Mouse (Mus musculus): ENCODE measurements around the gene Ddx39. TPM values are rescaled to one million over a fixed set of nuclear protein-coding genes. Genes with fewer than 3 reads are reported as not detected.
A peak's percentile ranks its signal among the peaks of the same experiment; 100 is the strongest.

Gene Ddx39
- total and polyA plus RNA-seq, 3 experiments, result 272 to 304 (median 279) TPM

GRCm38 (mm10) chr8:83729009-83729807 is 14.2 kb downstream of the Ddx39 start:
- H3K36me3 ChIP-seq (ENCODE audit: control insufficient read depth in 1 of 2, insufficient read depth in 2 of 2, low read length in 2 of 2), result peaks cover 0 to 14% of the 10 kb centered on the region in 2 experiments; a peak in 2 of 4 replicates
- no peaks in the 10 kb centered on the region for H3K79me2 ChIP-seq (ENCODE audit: control insufficient read depth, insufficient read depth, low read length, poor library complexity)
- no peak overlapping the region for H3K27ac ChIP-seq (ENCODE audit: control insufficient read depth, low read depth, low read length)
- peak; percentile 55 for TF ChIP-seq SMC3 (IDR thresholded peaks at IDR 0.05; ENCODE audit: low read depth, low read length)
- peak; percentile 51 to 54 (median 52) for TF ChIP-seq CTCF (IDR thresholded peaks at IDR 0.05 in 2 of 3, conservative IDR thresholded peaks at IDR 0.05 in 1 of 3; ENCODE audit: control insufficient read depth in 1 of 3, insufficient read depth in 1 of 3, low read depth in 2 of 3, low read length in 3 of 3, poor library complexity in 1 of 3, severe bottlenecking in 1 of 3)
- no peak for TF ChIP-seq E2F4 (IDR thresholded peaks at IDR 0.05; ENCODE audit: borderline replicate concordance, low read depth, low read length)
- H3K9me3 ChIP-seq (replicated peaks; ENCODE audit: insufficient read depth, low read length), result no peaks in the 10 kb centered on the region
- no peaks in the 10 kb centered on the region for H3K4me1 ChIP-seq (ENCODE audit: control insufficient read depth in 1 of 2, insufficient read depth in 2 of 2, low read length in 2 of 2)
- no peaks in the 10 kb centered on the region for H3K27me3 ChIP-seq (ENCODE audit: control insufficient read depth in 1 of 2, insufficient read depth in 2 of 2, low read length in 2 of 2)
- no peak overlapping the region for H3K4me3 ChIP-seq (ENCODE audit: control insufficient read depth in 1 of 2, insufficient read depth in 1 of 2, low read depth in 2 of 2, low read length in 2 of 2)
- no peak for DNase-seq (ENCODE audit: low read depth, low spot score)
- no peak overlapping the region for H3K9ac ChIP-seq (ENCODE audit: control insufficient read depth, low read depth, low read length, poor library complexity, severe bottlenecking)

GRCm38 (mm10) chr8:83731906-83732305 is 16.9 kb downstream of the Ddx39 start:
- peaks cover 0 to 1% of the 10 kb centered on the region in 2 experiments; a peak in 1 of 4 replicates for H3K36me3 ChIP-seq (ENCODE audit: control insufficient read depth in 1 of 2, insufficient read depth in 2 of 2, low read length in 2 of 2)
- H3K27me3 ChIP-seq (ENCODE audit: control insufficient read depth in 1 of 2, insufficient read depth in 2 of 2, low read length in 2 of 2), result no peaks in the 10 kb centered on the region
- H3K27ac ChIP-seq (ENCODE audit: control insufficient read depth, low read depth, low read length), result no peak overlapping the region
- TF ChIP-seq UBTF (IDR thresholded peaks at IDR 0.05; ENCODE audit: borderline replicate concordance, insufficient read depth, low read depth, low read length) (no peak), MAZ (IDR thresholded peaks at IDR 0.05; ENCODE audit: low read depth, low read length) (no peak)
- no peak overlapping the region for H3K4me3 ChIP-seq (ENCODE audit: control insufficient read depth in 1 of 2, insufficient read depth in 1 of 2, low read depth in 2 of 2, low read length in 2 of 2)
- H3K9me3 ChIP-seq (replicated peaks; ENCODE audit: insufficient read depth, low read length), result no peaks in the 10 kb centered on the region
- H3K9ac ChIP-seq (ENCODE audit: control insufficient read depth, low read depth, low read length, poor library complexity, severe bottlenecking), result no peak overlapping the region
- H3K4me1 ChIP-seq (ENCODE audit: control insufficient read depth in 1 of 2, insufficient read depth in 2 of 2, low read length in 2 of 2), result no peaks in the 10 kb centered on the region
- no peak for DNase-seq (ENCODE audit: low read depth, low spot score)
- H3K79me2 ChIP-seq (ENCODE audit: control insufficient read depth, insufficient read depth, low read length, poor library complexity), result no peaks in the 10 kb centered on the region

- no peak for DNase-seq (ENCODE audit: low read depth, low spot score)
- no peak overlapping the region for H3K9ac ChIP-seq (ENCODE audit: control insufficient read depth, low read depth, low read length, poor library complexity, severe bottlenecking)
- peaks cover 1 to 5% of the 10 kb centered on the region in 2 experiments; a peak in 3 of 4 replicates for H3K36me3 ChIP-seq (ENCODE audit: control insufficient read depth in 1 of 2, insufficient read depth in 2 of 2, low read length in 2 of 2)
- no peak overlapping the region for H3K4me3 ChIP-seq (ENCODE audit: control insufficient read depth in 1 of 2, insufficient read depth in 1 of 2, low read depth in 2 of 2, low read length in 2 of 2)
- H3K27ac ChIP-seq (ENCODE audit: control insufficient read depth, low read depth, low read length), result no peak overlapping the region
- H3K4me1 ChIP-seq (ENCODE audit: control insufficient read depth in 1 of 2, insufficient read depth in 2 of 2, low read length in 2 of 2), result peaks cover 0 to 6% of the 10 kb centered on the region in 2 experiments; a peak in 2 of 4 replicates
- no peaks in the 10 kb centered on the region for H3K27me3 ChIP-seq (ENCODE audit: control insufficient read depth in 1 of 2, insufficient read depth in 2 of 2, low read length in 2 of 2)
- H3K9me3 ChIP-seq (replicated peaks; ENCODE audit: insufficient read depth, low read length), result no peaks in the 10 kb centered on the region
- H3K79me2 ChIP-seq (ENCODE audit: control insufficient read depth, insufficient read depth, low read length, poor library complexity), result no peaks in the 10 kb centered on the region
- TF ChIP-seq CHD1 (IDR thresholded peaks at IDR 0.05; ENCODE audit: low read depth, low read length) (no peak), ZC3H11A (IDR thresholded peaks at IDR 0.05; ENCODE audit: low read depth, low read length) (no peak), SIN3A (IDR thresholded peaks at IDR 0.05; ENCODE audit: low read length) (no peak), MEF2A (IDR thresholded peaks at IDR 0.05; ENCODE audit: extremely low read depth, insufficient replicate concordance, low read depth, low read length, poor library complexity, severe bottlenecking) (no peak), MYC (IDR thresholded peaks at IDR 0.05; ENCODE audit: low read depth, low read length) (no peak), TBP (IDR thresholded peaks at IDR 0.05; ENCODE audit: low read depth, low read length) (no peak)
Observed at GRCm38 (mm10) chr8:83732919-83733318, 17.9 kb downstream of the Ddx39 start.
